Mouse (Mus musculus) left cerebral cortex, postnatal 25 days (tissue): ENCODE results near the gene Mcoln1. TPM values are rescaled to one million over a fixed set of nuclear protein-coding genes. Genes with fewer than 3 reads are reported as not detected.

Source experiments
- DNase-seq, 2 experiments: peaks; one replicate each; pipeline ENCODE4 v3.0.0; 2022; ENCODE audit warnings: low spot score in 2 of 2, mixed read lengths in 1 of 2
- intact Hi-C: fragments of 180-260 bp; cut with DNase I; formaldehyde crosslinking; loops from one replicate; pipeline ENCODE4 v1.15.1; 2025
- total RNA-seq, 2 experiments: library from RNA; stranded (reverse); gene quantifications; 2 replicates each; pipeline ENCODE4 v1.2.3; 2021

Gene Mcoln1
- total RNA-seq, 2 experiments from 2014 or later, result 77.4 to 90.3 TPM

GRCm38 (mm10) chr8:3539146-3539545 lies 38.9 kb downstream of the Mcoln1 start:
- no peak for DNase-seq
- intact Hi-C loops, result no loop called here

GRCm38 (mm10) chr8:3540076-3540475 lies 39.8 kb downstream of the Mcoln1 start:
- DNase-seq, result no peak
- intact Hi-C loops, result no loop called here

GRCm38 (mm10) chr8:3546511-3546910 lies 46.3 kb downstream of the Mcoln1 start:
- intact Hi-C loops, result no loop called here
- DNase-seq, result no peak

GRCm38 (mm10) chr8:3552240-3552639 lies 52.0 kb downstream of the Mcoln1 start:
- intact Hi-C loops, result no loop called here
- DNase-seq, result no peak

- no peak for DNase-seq
- intact Hi-C loops, result no loop called here
Observed at GRCm38 (mm10) chr8:3556114-3556513, 55.9 kb downstream of the Mcoln1 start.

Other genes with a start within 250 kb of the Mcoln1 start
- gene Insr, start 220.8 kb upstream of the Mcoln1 start, total RNA-seq, result 10 to 100 TPM; 43.7 to 47.7 TPM
- gene A430078G23Rik, start 147.0 kb upstream of the Mcoln1 start, total RNA-seq, result not detected
- gene Arhgef18, start 107.5 kb upstream of the Mcoln1 start, total RNA-seq, result 10 to 100 TPM; 43.8 to 45.2 TPM
- gene Pex11g, start 32.8 kb upstream of the Mcoln1 start, total RNA-seq, result 1 to 10 TPM in 1 of 2 experiments, under 1 TPM in 1; 0.44 to 1.1 TPM
- gene Tex45, start 29.6 kb upstream of the Mcoln1 start, total RNA-seq, result not detected
- gene Zfp358, start 7.3 kb upstream of the Mcoln1 start, total RNA-seq, result 10 to 100 TPM; 28.2 to 30.3 TPM
- 10 to 100 TPM; 66.2 to 70.7 TPM for gene Pnpla6, start 14.9 kb downstream of the Mcoln1 start, total RNA-seq
- not detected for gene C330021F23Rik, start 67.5 kb downstream of the Mcoln1 start, total RNA-seq
- gene Camsap3, start 86.8 kb downstream of the Mcoln1 start, total RNA-seq, result 10 to 100 TPM; 39.5 to 39.9 TPM
- 10 to 100 TPM; 34.3 to 38.1 TPM for gene Xab2, start 120.9 kb downstream of the Mcoln1 start, total RNA-seq
- 10 to 100 TPM; 84.0 to 87.2 TPM for gene Pet100, start 121.1 kb downstream of the Mcoln1 start, total RNA-seq
- gene Pcp2, start 125.1 kb downstream of the Mcoln1 start, total RNA-seq, result not detected
- gene Stxbp2, start 130.5 kb downstream of the Mcoln1 start, total RNA-seq, result 10 to 100 TPM; 32.6 to 48.4 TPM
- under 1 TPM; 0.50 to 0.87 TPM for gene Retn, start 155.3 kb downstream of the Mcoln1 start, total RNA-seq
- gene Mcemp1, start 165.3 kb downstream of the Mcoln1 start, total RNA-seq, result not detected
- 10 to 100 TPM; 13.2 to 17.0 TPM for gene Fcor, start 171.9 kb downstream of the Mcoln1 start, total RNA-seq
- gene Trappc5, start 175.8 kb downstream of the Mcoln1 start, total RNA-seq, result 10 to 100 TPM; 25.7 to 27.1 TPM
- not detected for gene Fcer2a, start 193.7 kb downstream of the Mcoln1 start, total RNA-seq
- gene Clec4g, start 220.2 kb downstream of the Mcoln1 start, total RNA-seq, result not detected
- under 1 TPM in 1 of 2 experiments, not detected in 1; 0.48 TPM for gene Cd209a, start 248.5 kb downstream of the Mcoln1 start, total RNA-seq